Mouse (Mus musculus) heart, postnatal 0 days (tissue): ENCODE measurements around the gene Msmp.

Experiments used
- CTCF ChIP-seq: IDR thresholded peaks from 2 replicates; pipeline ENCODE4 v1.5.1; 2016; ENCODE audit warnings: antibody characterized with exemption, control low read depth, low read depth
- EP300 ChIP-seq: IDR thresholded peaks from 2 replicates; pipeline ENCODE4 v1.6.1; 2016; ENCODE audit warnings: antibody characterized with exemption, low read depth

- TF ChIP-seq CTCF (no peak), EP300 (no peak)
These were observed 1.4 kb upstream of the Msmp start for GRCm38 (mm10) chr4:43585682-43586081.
